Mouse (Mus musculus) cerebellum, adult 2 months (tissue): ENCODE results near the gene Stambpl1.

Source experiments
- CTCF ChIP-seq: fragments of 200-500 bp; IDR thresholded peaks from 2 replicates; pipeline ENCODE4 v1.5.1; 2011; ENCODE audit warnings: low read depth, mild to moderate bottlenecking, control low read depth, low read length, moderate library complexity, borderline replicate concordance; ENCODE audit not compliant: insufficient read depth
- POLR2A ChIP-seq: fragments of 200-500 bp; IDR thresholded peaks from 2 replicates; pipeline ENCODE4 v1.6.1; 2011; ENCODE audit warnings: low read length, control low read depth, borderline replicate concordance; ENCODE audit not compliant: insufficient read depth

GRCm38 (mm10) chr19:34288696-34289095 is 96.7 kb downstream of the Stambpl1 start:
- TF ChIP-seq POLR2A (no peak), CTCF (no peak)
